Mouse (Mus musculus) CH12.LX (cell line): ENCODE measurements around the gene Snx3. TPM values are rescaled to one million over a fixed set of nuclear protein-coding genes. Genes with fewer than 3 reads are reported as not detected.

Experiments
- DNase-seq: peaks from one replicate; pipeline ENCODE4 v3.0.0-alpha.2; 2013; ENCODE audit errors: extremely low read depth
- H3K27ac ChIP-seq: 2 replicates; pipeline ENCODE4 v1.5.1; 2012; ENCODE audit warnings: low read depth, mild to moderate bottlenecking, control low read depth, moderate library complexity; ENCODE audit not compliant: insufficient read depth
- H3K27me3 ChIP-seq: replicated peaks from 2 replicates; pipeline ENCODE3; 2012; ENCODE audit warnings: inconsistent platforms
- H3K36me3 ChIP-seq, 2 experiments: replicated peaks in 1 of 2; 2 replicates each; pipeline versions ENCODE3 to v1.6.1; 2012; ENCODE audit warnings: inconsistent platforms in 1 of 2, low read length in 1 of 2, mild to moderate bottlenecking in 1 of 2, mixed read lengths in 1 of 2, moderate library complexity in 1 of 2; ENCODE audit not compliant: control insufficient read depth in 1 of 2, insufficient read depth in 1 of 2
- H3K4me1 ChIP-seq, 2 experiments: 2 replicates each; pipeline ENCODE4 v1.6.1; 2012; ENCODE audit warnings: inconsistent platforms in 1 of 2, moderate library complexity in 1 of 2; ENCODE audit not compliant: insufficient read depth in 2 of 2, control insufficient read depth in 1 of 2
- H3K4me2 ChIP-seq: 2 replicates; pipeline ENCODE4 v1.6.1; 2012; ENCODE audit warnings: low read depth, mild to moderate bottlenecking, control low read depth; ENCODE audit not compliant: poor library complexity, insufficient read depth, severe bottlenecking
- H3K4me3 ChIP-seq, 3 experiments: fragments of 150-350 bp in 1 of 3; sonication (generic) in 1 of 3; replicated peaks in 1 of 3; 2 replicates each; pipeline versions ENCODE3 to v1.5.1; 2011 to 2012; ENCODE audit warnings: low read depth in 2 of 3, low read length in 2 of 3, mild to moderate bottlenecking in 2 of 3, moderate library complexity in 2 of 3, control low read depth in 1 of 3, improper control_type of control experiment in 1 of 3, inconsistent platforms in 1 of 3, mixed read lengths in 1 of 3; ENCODE audit not compliant: poor library complexity in 1 of 3
- H3K79me2 ChIP-seq: replicated peaks from 2 replicates; pipeline ENCODE4 v1.6.1; 2012; ENCODE audit warnings: mild to moderate bottlenecking, moderate library complexity; ENCODE audit not compliant: control insufficient read depth, poor library complexity, insufficient read depth, severe bottlenecking; ENCODE audit errors: extremely low read depth
- H3K9ac ChIP-seq: 2 replicates; pipeline ENCODE4 v1.6.1; 2012; ENCODE audit warnings: low read depth, mild to moderate bottlenecking, control low read depth, moderate library complexity; ENCODE audit not compliant: insufficient read depth
- H3K9me3 ChIP-seq: replicated peaks from 2 replicates; pipeline ENCODE3; 2012; ENCODE audit warnings: low read length, inconsistent platforms, mixed read lengths
- BHLHE40 ChIP-seq: IDR thresholded peaks from 2 replicates; pipeline ENCODE4 v1.6.1; 2011; ENCODE audit warnings: mild to moderate bottlenecking, low read depth, low read length, improper control_type of control experiment
- CHD1 ChIP-seq: IDR thresholded peaks from 2 replicates; pipeline ENCODE4 v1.6.1; 2012; ENCODE audit warnings: low read depth, low read length, improper control_type of control experiment, inconsistent platforms
- CHD2 ChIP-seq: IDR thresholded peaks from 2 replicates; pipeline ENCODE4 v1.6.1; 2011; ENCODE audit warnings: low read length, improper control_type of control experiment
- E2F4 ChIP-seq: IDR thresholded peaks from 2 replicates; pipeline ENCODE4 v1.6.1; 2011; ENCODE audit warnings: low read depth, low read length, improper control_type of control experiment; ENCODE audit not compliant: insufficient replicate concordance
- GABPA ChIP-seq: IDR thresholded peaks from 2 replicates; pipeline ENCODE4 v1.6.1; 2012; ENCODE audit warnings: low read depth, low read length, improper control_type of control experiment, inconsistent platforms; ENCODE audit not compliant: insufficient replicate concordance
- HCFC1 ChIP-seq: IDR thresholded peaks from 2 replicates; pipeline ENCODE4 v1.6.1; 2012; ENCODE audit warnings: low read depth, mild to moderate bottlenecking, inconsistent platforms, low read length, improper control_type of control experiment
- IRF4 ChIP-seq: IDR thresholded peaks from 2 replicates; pipeline ENCODE4 v1.6.1; 2014; ENCODE audit warnings: low read depth, mild to moderate bottlenecking, inconsistent platforms, low read length, improper control_type of control experiment
- JUN ChIP-seq: IDR thresholded peaks from 2 replicates; pipeline ENCODE4 v1.6.1; 2011; ENCODE audit warnings: low read depth, mild to moderate bottlenecking, low read length, improper control_type of control experiment, moderate library complexity; ENCODE audit not compliant: insufficient read depth
- JUND ChIP-seq: conservative IDR thresholded peaks from 2 replicates; pipeline ENCODE4 v1.6.1; 2011; ENCODE audit warnings: low read depth, low read length, improper control_type of control experiment
- MAFK ChIP-seq: IDR thresholded peaks from 2 replicates; pipeline ENCODE4 v1.6.1; 2011; ENCODE audit warnings: low read length, improper control_type of control experiment; ENCODE audit not compliant: insufficient replicate concordance
- NELFE ChIP-seq: IDR thresholded peaks from 2 replicates; pipeline ENCODE4 v1.6.1; 2011; ENCODE audit warnings: low read depth, low read length, improper control_type of control experiment
- PAX5 ChIP-seq: IDR thresholded peaks from 2 replicates; pipeline ENCODE4 v1.6.1; 2012; ENCODE audit warnings: low read length, inconsistent platforms, mixed read lengths
- POLR2A ChIP-seq: IDR thresholded peaks from 2 replicates; pipeline ENCODE4 v1.6.1; 2011; ENCODE audit warnings: low read depth, mild to moderate bottlenecking, improper control_type of control experiment, low read length
- RCOR1 ChIP-seq: conservative IDR thresholded peaks from 2 replicates; pipeline ENCODE4 v1.6.1; 2012; ENCODE audit warnings: low read depth, mild to moderate bottlenecking, inconsistent platforms, low read length, improper control_type of control experiment
- TCF12 ChIP-seq: IDR thresholded peaks from 2 replicates; pipeline ENCODE4 v1.6.1; 2014; ENCODE audit warnings: low read depth, mild to moderate bottlenecking, inconsistent platforms, low read length, improper control_type of control experiment
- UBTF ChIP-seq: IDR thresholded peaks from 2 replicates; pipeline ENCODE4 v1.6.1; 2012; ENCODE audit warnings: low read depth, mild to moderate bottlenecking, inconsistent platforms, low read length, improper control_type of control experiment, moderate library complexity
- USF1 ChIP-seq: IDR thresholded peaks from 2 replicates; pipeline ENCODE4 v1.6.1; 2014; ENCODE audit warnings: low read depth, mild to moderate bottlenecking, inconsistent platforms, low read length, improper control_type of control experiment
- USF2 ChIP-seq: conservative IDR thresholded peaks from 2 replicates; pipeline ENCODE4 v1.6.1; 2011; ENCODE audit warnings: low read depth, low read length, improper control_type of control experiment
- ZKSCAN1 ChIP-seq: IDR thresholded peaks from 2 replicates; pipeline ENCODE4 v1.6.1; 2012; ENCODE audit warnings: low read depth, inconsistent platforms, low read length, improper control_type of control experiment, borderline replicate concordance
- ZNF384 ChIP-seq: IDR thresholded peaks from 2 replicates; pipeline ENCODE4 v1.6.1; 2012; ENCODE audit warnings: low read depth, low read length, improper control_type of control experiment, inconsistent platforms
- dilution Hi-C: fragments of 300-500 bp; cut with MboI; formaldehyde crosslinking; loops from 2 replicates; pipeline ENCODE4 v1.14.3; 2020; ENCODE audit warnings: low sequenced_read_pairs; ENCODE audit not compliant: extremely low pct_unique_long_range_greater_than_20kb, extremely low pct_ligation_motif_present
- in situ Hi-C: fragments of 300-500 bp; cut with MboI; formaldehyde crosslinking; loops from 3 replicates; pipeline ENCODE4 v1.14.3; 2019; ENCODE audit warnings: low sequenced_read_pairs, low pct_ligation_motif_present, low pct_unique_long_range_greater_than_20kb, mixed read lengths
- polyA plus RNA-seq: library from polyadenylated mRNA; unstranded; fragments of >175 nt; gene quantifications from 2 replicates; pipeline ENCODE4 v1.2.1, GENCODE M21; 2012; ENCODE audit warnings: low read depth; ENCODE audit not compliant: insufficient read length
- total RNA-seq, 2 experiments: library from RNA; depleted of rRNA; stranded (reverse); fragments of 300-350 nt in 1 of 2; fragments of >200 nt in 1 of 2; gene quantifications; 2 replicates each; pipeline ENCODE4 v1.2.3; 2012 to 2014

Snx3 gene
- total and polyA plus RNA-seq, 3 experiments: 65.5 to 187 (median 115) TPM

GRCm38 (mm10) chr10:42533836-42534453, 32.1 kb downstream of the Snx3 start:
- Histone ChIP-seq H3K4me1 (0 out of 4 replicates have a peak, but pooled peaks cover 0 to 4% of the 10 kb centered on the region in 2 experiments), H3K9ac (no peak overlapping the region), H3K79me2 (peaks cover 2% of the 10 kb centered on the region; the same call in 1 of the 2 replicates), H3K9me3 (no peaks in the 10 kb centered on the region), H3K36me3 (peaks cover 44 to 80% of the 10 kb centered on the region in 2 experiments), H3K4me2 (no peak overlapping the region), H3K4me3 (no peak overlapping the region), H3K27ac (no peak overlapping the region), H3K27me3 (no peaks in the 10 kb centered on the region)
- no peak for DNase-seq
- TF ChIP-seq HCFC1 (no peak), IRF4 (no peak), BHLHE40 (no peak), ZKSCAN1 (no peak), GABPA (no peak), CHD2 (no peak), NELFE (no peak), JUND (no peak), JUN (no peak), TCF12 (no peak), USF2 (no peak), USF1 (no peak), CHD1 (no peak), RCOR1 (no peak), POLR2A (no peak), E2F4 (no peak), ZNF384 (no peak), UBTF (no peak)
- in situ Hi-C loops (no loop called here), dilution Hi-C loops (no loop called here)

- TF ChIP-seq MAFK (no peak), PAX5 (no peak), JUND (no peak)
- dilution Hi-C loops: no loop called here
- in situ Hi-C loops: no loop called here
- H3K27me3 ChIP-seq: no peaks in the 10 kb centered on the region
- no peak overlapping the region for H3K4me3 ChIP-seq
- H3K79me2 ChIP-seq: peaks cover 2% of the 10 kb centered on the region; the same call in 1 of the 2 replicates
- 0 out of 4 replicates have a peak, but pooled peaks cover 0 to 4% of the 10 kb centered on the region in 2 experiments for H3K4me1 ChIP-seq
- H3K4me2 ChIP-seq: no peak overlapping the region
- peaks cover 29 to 51% of the 10 kb centered on the region in 2 experiments for H3K36me3 ChIP-seq
- no peaks in the 10 kb centered on the region for H3K9me3 ChIP-seq
- no peak for DNase-seq
- H3K27ac ChIP-seq: no peak overlapping the region
- H3K9ac ChIP-seq: no peak overlapping the region
These were observed 35.9 kb downstream of the Snx3 start for GRCm38 (mm10) chr10:42537571-42538316.
